Mouse (Mus musculus) heart, postnatal 0 days (tissue): ENCODE data around the gene 9130213A22Rik. TPM values are rescaled to one million over a fixed set of nuclear protein-coding genes. Genes with fewer than 3 reads are reported as not detected.

Experiments used
- ATAC-seq: fragments of 200-750 bp; cut with Nextera tagmentation; 2 replicates; pipeline ENCODE4 v1.8.0; 2017; ENCODE audit warnings: low read depth, moderate number of reproducible peaks, moderate library complexity; ENCODE audit not compliant: insufficient read depth
- DNase-seq: peaks from one replicate; pipeline ENCODE4 v3.0.0-alpha.2; 2016; ENCODE audit warnings: low spot score
- H3K27ac ChIP-seq: fragments of 300-500 bp; sonication (generic); 2 replicates; pipeline ENCODE4 v1.5.1; 2014; ENCODE audit warnings: low read depth, mild to moderate bottlenecking
- H3K27me3 ChIP-seq: fragments of 300-500 bp; sonication (generic); 2 replicates; pipeline ENCODE4 v1.6.1; 2014; ENCODE audit warnings: low read length, mixed read lengths; ENCODE audit not compliant: control insufficient read depth, insufficient read depth
- H3K36me3 ChIP-seq: fragments of 300-500 bp; sonication (generic); replicated peaks from 2 replicates; pipeline ENCODE4 v1.6.1; 2014; ENCODE audit warnings: low read length, mixed read lengths; ENCODE audit not compliant: control insufficient read depth, insufficient read depth
- H3K4me1 ChIP-seq: fragments of 300-500 bp; sonication (generic); 2 replicates; pipeline ENCODE4 v1.6.1; 2014; ENCODE audit warnings: antibody characterized with exemption; ENCODE audit not compliant: control insufficient read depth, insufficient read depth
- H3K4me2 ChIP-seq: fragments of 300-500 bp; sonication (generic); 2 replicates; pipeline ENCODE4 v1.6.1; 2014; ENCODE audit warnings: low read depth, mild to moderate bottlenecking, low read length, moderate library complexity
- H3K4me3 ChIP-seq: fragments of 300-500 bp; sonication (generic); 2 replicates; pipeline ENCODE4 v1.5.1; 2014; ENCODE audit warnings: low read depth, low read length
- H3K9ac ChIP-seq: fragments of 300-500 bp; sonication (generic); replicated peaks from 2 replicates; pipeline ENCODE4 v1.6.1; 2014; ENCODE audit warnings: low read depth, low read length, mixed read lengths
- H3K9me3 ChIP-seq: fragments of 300-500 bp; sonication (generic); replicated peaks from 2 replicates; pipeline ENCODE4 v1.6.1; 2016; ENCODE audit warnings: low read length; ENCODE audit not compliant: control insufficient read depth
- CTCF ChIP-seq: IDR thresholded peaks from 2 replicates; pipeline ENCODE4 v1.5.1; 2016; ENCODE audit warnings: antibody characterized with exemption, control low read depth, low read depth
- EP300 ChIP-seq: IDR thresholded peaks from 2 replicates; pipeline ENCODE4 v1.6.1; 2016; ENCODE audit warnings: antibody characterized with exemption, low read depth
- WGBS: fragments of 180-500 bp; shearing (Covaris S2); extraction: QIAGEN DNeasy Blood & Tissue Kit; methylation state at CpG from one replicate; pipeline ENCODE4 v1.1.7; 2014; 5-methylcytosine and 5-hydroxymethylcytosine counted together
- polyA plus RNA-seq: library from polyadenylated mRNA; unstranded; fragments of >200 nt; fragmentation: Nextera tagmentation; extraction: Ambion mirVana; gene quantifications from 2 replicates; pipeline ENCODE4 v1.2.1, GENCODE M21; 2015
- total RNA-seq: library from RNA; depleted of rRNA; stranded (reverse); fragments of >200 nt; gene quantifications from 2 replicates; pipeline ENCODE4 v1.2.3, GENCODE M21; 2014; ENCODE audit warnings: low replicate concordance

Gene 9130213A22Rik
- total and polyA plus RNA-seq, 2 experiments from 2014 or later = 0.30 TPM; not detected in 1

DNA sequence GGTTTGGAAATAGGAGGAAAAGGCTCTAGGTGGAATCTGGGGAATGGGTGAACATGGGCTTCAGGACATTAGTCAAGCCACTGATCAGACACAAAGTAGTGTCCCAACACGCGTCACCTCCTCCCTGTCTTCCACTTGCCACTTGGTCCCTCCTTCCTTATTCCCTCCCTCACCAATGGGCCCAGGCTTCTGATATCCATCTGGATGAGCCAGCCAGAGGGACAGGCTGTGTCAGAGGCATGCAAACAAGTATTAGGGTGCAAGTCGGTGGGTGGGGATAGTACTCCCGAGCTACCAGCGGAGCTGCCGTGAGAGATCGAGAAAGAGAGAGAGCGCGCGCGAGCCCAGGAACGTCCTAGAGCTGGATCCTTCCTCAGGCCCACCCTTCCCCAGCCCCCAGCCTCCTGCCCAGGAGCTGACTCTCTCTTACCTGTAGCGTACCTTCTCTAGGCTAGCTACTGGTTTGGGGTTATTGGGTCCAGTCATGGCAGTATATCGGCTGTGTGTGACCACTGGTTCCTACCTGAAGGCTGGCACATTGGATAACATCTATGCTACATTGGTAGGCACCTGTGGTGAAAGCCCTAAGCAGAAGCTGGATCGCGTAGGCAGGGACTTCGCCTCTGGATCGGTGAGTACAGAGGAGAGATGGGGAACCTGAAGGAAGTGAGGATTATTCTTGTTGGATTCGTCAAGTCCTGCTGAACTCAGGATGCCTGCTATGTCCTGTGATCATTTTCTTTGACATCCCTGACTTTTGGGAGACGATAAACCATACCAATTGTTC is 3.7 kb upstream of the 9130213A22Rik start:
- ATAC-seq (no peak), DNase-seq (no peak)
- TF ChIP-seq EP300 (no peak), CTCF (no peak)
- peak overlapping the region; percentile 81 for H3K4me2 ChIP-seq
- H3K4me1 ChIP-seq = peaks cover 14% of the 10 kb centered on the region; the same call in 1 of the 2 replicates
- H3K27me3 ChIP-seq = no peaks in the 10 kb centered on the region
- H3K9ac ChIP-seq = 0 out of 2 replicates have a peak overlapping the region, but pooled peaks have one; percentile 21
- no peaks in the 10 kb centered on the region for H3K36me3 ChIP-seq
- no peaks in the 10 kb centered on the region for H3K9me3 ChIP-seq
- peak overlapping the region; percentile 57 for H3K4me3 ChIP-seq
- 21% methylated on average over 20 of the region's 20 CpGs for WGBS
- H3K27ac ChIP-seq = no peak overlapping the region

GRCm38 (mm10) chr11:69125852-69125918 is 3.3 kb upstream of the 9130213A22Rik start, which contains the start of gene Aloxe3:
Gene Aloxe3 (plus strand): TSS chr11:69125896.
- Histone ChIP-seq H3K9me3 (no peaks in the 10 kb centered on the region), H3K27ac (peak within 1 kb of the TSS; percentile 73), H3K27me3 (no peaks in the 10 kb centered on the region), H3K36me3 (no peaks in the 10 kb centered on the region), H3K9ac (peak within 1 kb of the TSS; percentile 33; the same call in 1 of the 2 replicates), H3K4me2 (peak within 1 kb of the TSS; percentile 81), H3K4me3 (peak within 1 kb of the TSS; percentile 57), H3K4me1 (peaks cover 18% of the 10 kb centered on the region)
- WGBS = 1% methylated on average over 3 of the region's 3 CpGs
- TF ChIP-seq EP300 (no peak), CTCF (no peak)
- DNase-seq = no peak
- ATAC-seq = no peak

DNA sequence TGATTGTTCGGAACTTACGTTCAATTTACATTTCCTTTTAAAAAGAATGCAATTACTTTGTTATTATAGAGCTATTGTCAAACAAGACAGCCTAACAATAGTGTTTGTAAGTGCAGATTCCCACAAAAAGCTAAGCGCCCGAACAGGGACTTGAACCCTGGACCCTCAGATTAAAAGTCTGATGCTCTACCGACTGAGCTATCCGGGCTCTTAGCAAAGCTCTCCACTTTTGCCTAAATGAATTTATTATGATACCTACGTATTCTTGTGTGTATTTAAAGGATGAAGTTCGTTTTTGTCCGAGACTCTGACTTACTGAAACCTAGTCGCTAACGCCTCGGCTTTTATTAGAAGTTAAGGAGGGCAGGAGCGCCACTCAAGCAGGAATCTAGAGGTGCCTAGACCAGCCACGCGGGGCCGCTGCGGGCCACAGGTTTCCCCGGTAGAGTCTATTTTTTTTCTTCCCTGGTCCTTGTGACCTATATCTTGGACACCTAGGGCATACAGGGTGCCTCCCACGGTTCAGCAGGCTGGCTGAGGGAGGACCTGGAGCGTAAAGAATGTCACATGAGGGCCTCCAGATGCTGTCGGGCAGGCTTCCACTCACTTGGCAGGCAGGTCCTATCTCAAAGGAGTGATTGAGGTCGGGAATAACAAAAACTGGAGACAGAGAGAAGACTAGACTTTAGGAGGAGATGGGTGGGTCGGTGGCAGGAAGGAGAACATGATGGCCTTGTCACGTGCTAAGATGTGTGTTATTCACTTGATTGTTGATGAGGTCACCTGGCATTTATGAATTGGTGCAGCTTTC is 2.9 kb upstream of the 9130213A22Rik start:
- Histone ChIP-seq H3K27me3 (no peaks in the 10 kb centered on the region), H3K9me3 (no peaks in the 10 kb centered on the region), H3K36me3 (no peaks in the 10 kb centered on the region), H3K4me2 (peak overlapping the region; percentile 81), H3K4me3 (peak overlapping the region; percentile 57), H3K9ac (peak overlapping the region; percentile 33; the same call in 1 of the 2 replicates), H3K27ac (peak overlapping the region; percentile 73), H3K4me1 (peaks cover 22% of the 10 kb centered on the region)
- TF ChIP-seq CTCF (peak; percentile 41), EP300 (no peak)
- DNase-seq = peak; percentile 87
- under 1% methylated on average over 24 of the region's 24 CpGs for WGBS
- peak; percentile 25 for ATAC-seq

DNA sequence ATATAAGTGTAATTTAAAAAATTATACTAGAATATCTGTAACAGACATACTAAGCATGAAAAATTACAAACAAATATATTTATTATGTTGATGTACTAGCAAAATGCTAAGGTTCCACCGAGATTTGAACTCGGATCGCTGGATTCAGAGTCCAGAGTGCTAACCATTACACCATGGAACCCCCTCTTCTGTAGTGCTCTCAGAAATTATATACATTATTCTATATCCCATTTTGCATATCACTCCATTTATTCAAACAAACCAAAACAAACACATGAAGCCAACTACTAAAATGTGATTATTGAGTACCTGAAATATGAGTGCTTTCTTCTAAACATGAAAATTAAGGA is 2.1 kb upstream of the 9130213A22Rik start:
- peak; percentile 79 for DNase-seq
- WGBS = 0% methylated on average over 3 of the region's 3 CpGs
- ATAC-seq = peak; percentile 25
- H3K27me3 ChIP-seq = no peaks in the 10 kb centered on the region
- no peak overlapping the region for H3K27ac ChIP-seq
- no peak overlapping the region for H3K9ac ChIP-seq
- H3K4me1 ChIP-seq = peaks cover 25% of the 10 kb centered on the region
- no peaks in the 10 kb centered on the region for H3K36me3 ChIP-seq
- H3K9me3 ChIP-seq = no peaks in the 10 kb centered on the region
- TF ChIP-seq CTCF (no peak), EP300 (no peak)
- peak overlapping the region; percentile 90; the same call in 1 of the 2 replicates for H3K4me2 ChIP-seq
- peak overlapping the region; percentile 68; the same call in 1 of the 2 replicates for H3K4me3 ChIP-seq

GRCm38 (mm10) chr11:69123693-69124497 is 1.5 kb upstream of the 9130213A22Rik start:
- peak; percentile 51 for ATAC-seq

More at GRCm38 (mm10) chr11:69123693-69124497, 1.5 kb upstream of the 9130213A22Rik start:
- H3K4me2 ChIP-seq = peak overlapping the region; percentile 90
- H3K27me3 ChIP-seq = no peaks in the 10 kb centered on the region
- WGBS = under 1% methylated on average over 31 of the region's 31 CpGs
- no peak for TF ChIP-seq EP300
- TF ChIP-seq CTCF = 0 out of 2 replicates have a peak, but pooled peaks have one; percentile 10
- no peaks in the 10 kb centered on the region for H3K36me3 ChIP-seq
- H3K4me3 ChIP-seq = peak overlapping the region; percentile 68
- H3K27ac ChIP-seq = peak overlapping the region; percentile 90
- H3K9ac ChIP-seq = peak overlapping the region; percentile 50
- peaks cover 29% of the 10 kb centered on the region for H3K4me1 ChIP-seq
- no peaks in the 10 kb centered on the region for H3K9me3 ChIP-seq
- peak; percentile 79 for DNase-seq
